Mouse (Mus musculus): ENCODE measurements around the gene Thsd1.

- TF ChIP-seq POLR2A (IDR thresholded peaks at IDR 0.05; ENCODE audit: borderline replicate concordance, insufficient read depth, low read length) (no peak), CTCF (IDR thresholded peaks at IDR 0.05; ENCODE audit: borderline replicate concordance, insufficient read depth, low read depth, low read length) (no peak)
These were observed 1.5 kb downstream of the Thsd1 start for GRCm38 (mm10) chr8:22228621-22229020.

All from cerebellum, adult 2 months (tissue).